Mouse (Mus musculus) small intestine, adult 2 months (tissue): ENCODE results near the gene Ncoa5.

Experiments used
- CTCF ChIP-seq: fragments of 200-500 bp; IDR thresholded peaks from 2 replicates; pipeline ENCODE4 v1.5.1; 2012; ENCODE audit warnings: low read depth, mild to moderate bottlenecking, control low read depth, inconsistent platforms, low read length, moderate library complexity, mixed read lengths; ENCODE audit not compliant: insufficient replicate concordance, insufficient read length; ENCODE audit errors: extremely low read depth
- POLR2A ChIP-seq: fragments of 200-500 bp; IDR thresholded peaks from 2 replicates; pipeline ENCODE4 v1.6.1; 2012; ENCODE audit warnings: low read depth, mild to moderate bottlenecking, control low read depth, inconsistent platforms, low read length, moderate library complexity

DNA sequence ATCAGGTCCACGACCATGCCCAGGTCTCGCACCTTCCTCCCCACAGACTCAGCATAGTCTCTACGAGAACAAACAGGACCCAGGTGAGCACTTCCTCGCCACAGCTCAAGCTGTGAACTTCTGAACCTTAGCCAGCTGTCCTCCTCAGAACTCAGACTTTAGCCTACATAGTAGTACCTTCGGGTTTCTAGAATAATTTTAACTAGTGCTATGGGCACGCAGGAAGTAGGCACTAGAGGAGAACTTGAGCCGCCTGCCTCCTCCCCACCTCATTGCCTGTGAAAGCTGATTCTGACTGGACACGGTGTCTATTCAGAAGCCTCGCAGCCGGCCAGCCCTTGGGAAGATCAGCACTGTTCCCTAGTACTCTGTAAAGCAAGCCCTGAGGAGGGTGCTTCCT is 30.4 kb downstream of the Ncoa5 start:
- TF ChIP-seq CTCF (no peak), POLR2A (no peak)
